Mouse (Mus musculus) inflammation-experienced regulatory T-cells, adult 6 months (primary cell): ENCODE measurements around the gene Crebrf. TPM values are rescaled to one million over a fixed set of nuclear protein-coding genes. Genes with fewer than 3 reads are reported as not detected.

ENCODE experiments used
- polyA plus RNA-seq, 3 experiments: library from polyadenylated mRNA; unstranded; fragments of 100-300 nt; shearing (Covaris generic); gene quantifications; one replicate each; pipeline ENCODE4 v1.2.1; 2017

Crebrf gene
- polyA plus RNA-seq, 3 experiments from 2014 or later: 29.4 to 66.0 (median 53.7) TPM

Other genes with a start within 250 kb of the Crebrf start
- 10 to 100 TPM; 35.9 to 50.4 (median 39.8) TPM for gene Ergic1, start 154.2 kb upstream of the Crebrf start, polyA plus RNA-seq
- 10 to 100 TPM; 31.4 to 56.0 (median 32.0) TPM for gene Dusp1, start 153.5 kb upstream of the Crebrf start, polyA plus RNA-seq
- 100 to 1,000 TPM; 402 to 432 (median 418) TPM for gene Atp6v0e, start 52.4 kb upstream of the Crebrf start, polyA plus RNA-seq
- gene Bnip1, start 65.4 kb downstream of the Crebrf start, polyA plus RNA-seq: 10 to 100 TPM; 37.8 to 39.2 (median 38.1) TPM
- gene Nkx2-5, start 129.4 kb downstream of the Crebrf start, polyA plus RNA-seq: not detected
- gene Kifc5b, start 201.4 kb downstream of the Crebrf start, polyA plus RNA-seq: 1 to 10 TPM; 1.2 to 5.3 (median 4.0) TPM
- 10 to 100 TPM in 2 of 3 experiments, 1 to 10 TPM in 1; 8.2 to 17.5 (median 14.2) TPM for gene Phf1, start 217.4 kb downstream of the Crebrf start, polyA plus RNA-seq
- 100 to 1,000 TPM; 132 to 166 (median 135) TPM for gene Cuta, start 223.9 kb downstream of the Crebrf start, polyA plus RNA-seq
- gene Syngap1, start 225.6 kb downstream of the Crebrf start, polyA plus RNA-seq: not detected